Mouse (Mus musculus) liver, postnatal 0 days (tissue): ENCODE data around the gene Kiss1r. TPM values are rescaled to one million over a fixed set of nuclear protein-coding genes. Genes with fewer than 3 reads are reported as not detected.
"Not testable (repeated sequence)": the region's sequence is repeated elsewhere in the genome, so short reads cannot be mapped to it uniquely, and the experiment has no call there.

Experiments used
- ATAC-seq: fragments of 200-750 bp; cut with Nextera tagmentation; 2 replicates; pipeline ENCODE4 v1.8.0; 2017; ENCODE audit warnings: mild to moderate bottlenecking, moderate library complexity
- DNase-seq: peaks from one replicate; pipeline ENCODE4 v3.0.0-alpha.2; 2016
- H3K27ac ChIP-seq: fragments of 300-500 bp; sonication (generic); 2 replicates; pipeline ENCODE4 v1.5.1; 2014; ENCODE audit warnings: antibody characterized with exemption, moderate library complexity, mild to moderate bottlenecking, low read depth
- H3K27me3 ChIP-seq: fragments of 300-500 bp; sonication (generic); 2 replicates; pipeline ENCODE4 v1.6.1; 2014; ENCODE audit warnings: low read length, control low read depth, mixed read lengths; ENCODE audit not compliant: insufficient read depth
- H3K36me3 ChIP-seq: fragments of 300-500 bp; sonication (generic); replicated peaks from 2 replicates; pipeline ENCODE4 v1.6.1; 2014; ENCODE audit warnings: mild to moderate bottlenecking, control low read depth, low read length, moderate library complexity, mixed read lengths; ENCODE audit not compliant: insufficient read depth
- H3K4me1 ChIP-seq: fragments of 300-500 bp; sonication (generic); 2 replicates; pipeline ENCODE4 v1.6.1; 2014; ENCODE audit warnings: antibody characterized with exemption, mild to moderate bottlenecking, control low read depth; ENCODE audit not compliant: insufficient read depth
- H3K4me2 ChIP-seq: fragments of 300-500 bp; sonication (generic); 2 replicates; pipeline ENCODE4 v1.6.1; 2014; ENCODE audit warnings: low read depth, mild to moderate bottlenecking, low read length, moderate library complexity, mixed read lengths
- H3K4me3 ChIP-seq: fragments of 300-500 bp; sonication (generic); 2 replicates; pipeline ENCODE4 v1.5.1; 2014; ENCODE audit warnings: low read depth, low read length
- H3K9ac ChIP-seq: fragments of 300-500 bp; sonication (generic); replicated peaks from 2 replicates; pipeline ENCODE4 v1.6.1; 2014; ENCODE audit warnings: mild to moderate bottlenecking, moderate library complexity
- H3K9me3 ChIP-seq: fragments of 300-500 bp; sonication (generic); 2 replicates; pipeline ENCODE4 v1.6.1; 2016; ENCODE audit warnings: mild to moderate bottlenecking, control low read depth, low read length, mixed read lengths
- CTCF ChIP-seq: sonication (generic); IDR thresholded peaks from 2 replicates; pipeline ENCODE4 v1.5.1; 2016; ENCODE audit warnings: antibody characterized with exemption, low read depth
- EP300 ChIP-seq: IDR thresholded peaks from 2 replicates; pipeline ENCODE4 v1.6.1; 2016; ENCODE audit warnings: antibody characterized with exemption, low read depth, mild to moderate bottlenecking
- WGBS: fragments of 180-500 bp; shearing (Covaris S2); extraction: QIAGEN DNeasy Blood & Tissue Kit; methylation state at CpG from one replicate; pipeline ENCODE4 v1.1.7; 2014; ENCODE audit not compliant: insufficient replicate concordance; 5-methylcytosine and 5-hydroxymethylcytosine counted together
- polyA plus RNA-seq: library from polyadenylated mRNA; unstranded; fragments of >200 nt; fragmentation: Nextera tagmentation; extraction: Ambion mirVana; gene quantifications from 2 replicates; pipeline ENCODE4 v1.2.1, GENCODE M21; 2015

The Kiss1r gene
- polyA plus RNA-seq, 1 experiment from 2014 or later: 0.34 TPM

DNA sequence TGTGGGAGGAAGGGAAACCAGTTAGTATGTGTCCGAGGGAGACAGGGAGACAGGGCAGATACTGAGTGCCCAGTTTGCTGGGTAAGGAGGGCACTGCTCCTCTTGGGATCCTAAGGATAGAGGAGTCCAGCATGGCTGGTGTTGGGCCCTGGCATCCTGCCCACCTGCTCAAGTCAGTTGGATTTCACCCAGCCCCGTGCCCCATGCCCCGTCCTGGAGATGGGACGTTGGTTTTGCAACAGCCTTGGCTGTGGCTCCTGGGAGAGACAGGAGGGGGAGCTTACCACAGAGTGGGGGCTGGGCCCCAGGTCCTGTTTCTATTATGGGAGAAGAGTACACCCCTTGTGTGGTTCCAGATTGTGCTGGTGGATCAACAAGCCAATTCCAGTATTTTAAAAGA lies 32.3 kb upstream of the Kiss1r start:
- peaks cover 47% of the 10 kb centered on the region for H3K4me1 ChIP-seq
- DNase-seq (peak; percentile 66), ATAC-seq (peak; percentile 22; the same call in 1 of the 2 replicates)
- no peak for TF ChIP-seq EP300
- no peak for TF ChIP-seq CTCF
- no peak overlapping the region for H3K4me2 ChIP-seq
- H3K27ac ChIP-seq: peak overlapping the region; percentile 48; the same call in 1 of the 2 replicates
- H3K4me3 ChIP-seq: no peak overlapping the region
- H3K27me3 ChIP-seq: 0 out of 2 replicates have a peak, but pooled peaks cover 8% of the 10 kb centered on the region
- 13% methylated on average over 4 of the region's 4 CpGs for WGBS
- no peaks in the 10 kb centered on the region for H3K36me3 ChIP-seq
- H3K9ac ChIP-seq: no peak overlapping the region
- no peaks in the 10 kb centered on the region for H3K9me3 ChIP-seq

DNA sequence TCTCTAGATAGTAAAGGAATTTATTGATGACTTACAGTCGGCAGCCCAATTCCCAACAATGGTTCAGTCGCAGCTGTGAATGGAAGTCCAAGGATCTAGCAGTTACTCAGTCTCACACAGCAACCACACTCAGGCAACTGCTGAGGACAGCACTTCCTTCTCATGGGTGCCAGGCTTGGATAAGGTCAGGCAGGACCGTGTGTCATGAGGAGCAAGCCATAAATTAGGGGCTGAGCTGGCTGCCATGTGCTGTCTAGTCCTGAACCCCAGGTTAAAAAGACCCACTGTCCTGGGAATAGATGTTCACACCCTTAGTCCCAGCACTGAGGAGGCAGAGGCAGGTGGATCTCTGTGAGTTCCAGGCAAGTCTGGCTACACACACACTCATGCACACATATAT lies 31.8 kb upstream of the Kiss1r start:
- H3K36me3 ChIP-seq, H3K9ac ChIP-seq, H3K27me3 ChIP-seq, DNase-seq, ATAC-seq, H3K4me2 ChIP-seq, H3K9me3 ChIP-seq, H3K4me3 ChIP-seq, H3K27ac ChIP-seq: not testable (repeated sequence)
- 23% methylated on average over 2 of the region's 3 CpGs for WGBS
- peaks cover 43% of the 10 kb centered on the region for H3K4me1 ChIP-seq

DNA sequence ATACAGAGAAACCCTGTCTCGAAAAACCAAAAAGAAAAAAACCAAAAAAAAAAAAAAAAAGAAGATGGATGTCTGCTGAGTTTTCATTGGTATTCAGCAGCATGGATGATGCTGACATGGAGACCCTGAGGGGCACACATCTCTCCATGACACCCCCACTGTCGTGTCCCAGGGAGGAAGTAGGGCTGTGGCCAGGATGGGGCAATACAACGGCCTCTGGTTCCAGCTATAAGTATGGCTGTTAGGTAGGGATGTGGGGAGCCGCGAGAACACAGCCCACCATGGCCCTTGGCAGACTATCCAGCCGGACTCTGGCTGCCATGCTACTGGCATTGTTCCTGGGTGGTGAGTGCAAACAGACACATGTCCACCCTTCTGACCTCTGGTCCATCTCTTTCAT lies 30.7 kb upstream of the Kiss1r start, which contains the start of gene Elane:
Gene Elane (plus strand): TSS at position 194 of the 400 bp plus-strand sequence.
- ATAC-seq (no peak), DNase-seq (no peak)
- Histone ChIP-seq H3K36me3 (no peaks in the 10 kb centered on the region), H3K27ac (no peak within 1 kb of the TSS), H3K4me1 (peaks cover 33% of the 10 kb centered on the region), H3K9ac (no peak within 1 kb of the TSS), H3K4me2 (no peak within 1 kb of the TSS; the same call in 1 of the 2 replicates), H3K9me3 (no peaks in the 10 kb centered on the region), H3K27me3 (0 out of 2 replicates have a peak, but pooled peaks cover 8% of the 10 kb centered on the region), H3K4me3 (no peak within 1 kb of the TSS)
- no peak for TF ChIP-seq EP300
- TF ChIP-seq CTCF: no peak
- WGBS: 50% methylated on average over 6 of the region's 6 CpGs

DNA sequence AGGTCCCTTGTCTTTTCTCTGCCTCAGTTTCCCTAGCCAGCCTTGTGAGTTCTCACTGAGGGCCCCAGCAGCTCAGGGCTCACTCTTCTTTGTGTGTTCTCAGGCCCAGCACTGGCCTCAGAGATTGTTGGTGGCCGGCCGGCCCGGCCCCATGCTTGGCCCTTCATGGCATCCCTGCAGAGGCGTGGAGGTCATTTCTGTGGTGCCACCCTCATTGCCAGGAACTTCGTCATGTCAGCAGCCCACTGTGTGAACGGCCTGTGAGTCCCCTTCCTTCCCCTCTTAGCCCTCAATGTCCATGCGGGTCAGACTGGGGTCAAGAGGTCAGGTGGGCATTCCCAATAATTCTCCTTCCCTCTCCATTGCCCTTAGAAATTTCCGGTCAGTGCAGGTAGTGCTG lies 30.2 kb upstream of the Kiss1r start:
- no peaks in the 10 kb centered on the region for H3K9me3 ChIP-seq
- DNase-seq (no peak), ATAC-seq (no peak)
- H3K27me3 ChIP-seq: 0 out of 2 replicates have a peak, but pooled peaks cover 8% of the 10 kb centered on the region
- 66% methylated on average over 8 of the region's 8 CpGs for WGBS
- TF ChIP-seq CTCF (no peak), EP300 (no peak)
- H3K27ac ChIP-seq: no peak overlapping the region
- H3K4me1 ChIP-seq: peaks cover 27% of the 10 kb centered on the region
- H3K36me3 ChIP-seq: no peaks in the 10 kb centered on the region
- H3K9ac ChIP-seq: no peak overlapping the region
- no peak overlapping the region for H3K4me3 ChIP-seq
- H3K4me2 ChIP-seq: no peak overlapping the region

DNA sequence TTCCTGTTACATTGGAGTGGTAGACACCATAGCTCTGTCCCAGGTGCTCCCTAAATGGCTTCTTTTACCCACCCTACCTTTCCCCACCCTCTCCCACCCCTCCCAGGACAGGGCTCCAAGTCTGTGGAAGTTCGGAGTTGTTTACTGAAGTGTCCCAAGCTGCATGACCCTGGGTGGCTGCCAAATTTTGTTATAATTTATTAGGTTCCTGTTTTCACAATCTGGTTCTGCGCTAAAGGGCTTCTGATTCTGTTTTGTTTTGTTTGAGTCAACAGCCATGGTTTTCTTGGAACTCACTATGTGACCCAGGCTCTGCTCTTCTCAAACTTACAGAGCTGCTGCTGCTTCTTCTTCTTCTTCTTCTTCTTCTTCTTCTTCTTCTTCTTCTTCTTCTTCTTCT lies 27.4 kb upstream of the Kiss1r start:
- Histone ChIP-seq H3K4me2 (no peak overlapping the region), H3K4me1 (peaks cover 5% of the 10 kb centered on the region), H3K27me3 (no peaks in the 10 kb centered on the region), H3K27ac (0 out of 2 replicates have a peak overlapping the region, but pooled peaks have one; percentile 29), H3K36me3 (no peaks in the 10 kb centered on the region), H3K9me3 (no peaks in the 10 kb centered on the region), H3K4me3 (no peak overlapping the region), H3K9ac (no peak overlapping the region)
- 32% methylated on average over 2 of the region's 2 CpGs for WGBS
- TF ChIP-seq CTCF (no peak), EP300 (no peak)
- DNase-seq (no peak), ATAC-seq (no peak)

DNA sequence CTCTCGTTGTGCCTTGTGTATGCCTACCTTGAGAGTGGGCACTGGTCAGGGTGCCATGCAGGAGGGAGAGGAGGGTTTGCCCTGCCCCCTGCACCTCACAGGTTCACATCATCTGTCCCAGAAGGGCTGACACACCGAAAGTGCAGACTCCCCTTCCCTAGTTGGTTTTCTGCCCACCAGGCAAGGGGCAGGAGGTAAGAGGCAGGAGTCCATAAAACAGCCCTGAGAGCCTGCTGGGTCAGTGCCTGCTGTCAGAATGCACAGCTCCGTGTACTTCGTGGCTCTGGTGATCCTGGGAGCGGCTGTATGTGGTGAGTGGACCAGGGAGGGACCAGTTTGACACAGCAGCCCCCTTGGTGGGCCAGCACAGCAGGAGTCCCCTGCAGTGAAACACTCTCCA lies 26.1 kb upstream of the Kiss1r start, which contains the start of gene Cfd:
Gene Cfd (plus strand): TSS at position 184 of the 400 bp plus-strand sequence.
- no peak within 1 kb of the TSS for H3K9ac ChIP-seq
- no peaks in the 10 kb centered on the region for H3K27me3 ChIP-seq
- no peaks in the 10 kb centered on the region for H3K9me3 ChIP-seq
- TF ChIP-seq CTCF (no peak), EP300 (no peak)
- H3K4me2 ChIP-seq: no peak within 1 kb of the TSS
- no peak within 1 kb of the TSS for H3K27ac ChIP-seq
- ATAC-seq (no peak), DNase-seq (no peak)
- peaks cover 5% of the 10 kb centered on the region; the same call in 1 of the 2 replicates for H3K36me3 ChIP-seq
- H3K4me3 ChIP-seq: no peak within 1 kb of the TSS
- 47% methylated on average over 5 of the region's 5 CpGs for WGBS
- no peaks in the 10 kb centered on the region; the same call in 1 of the 2 replicates for H3K4me1 ChIP-seq
